Mouse (Mus musculus) CH12.LX (cell line): ENCODE measurements at regions not wholly inside any gene's neighbourhood (a gene's known extent, or its start where the extent isn't known, plus 50 kb on each side); places are given as distances from the start of the nearest gene placed in this dataset.

ENCODE experiments used
- CHD1 ChIP-seq: IDR thresholded peaks from 2 replicates; pipeline ENCODE4 v1.6.1; 2012; ENCODE audit warnings: low read depth, low read length, improper control_type of control experiment, inconsistent platforms
- CTCF ChIP-seq, 2 experiments: IDR thresholded peaks in 1 of 2; conservative IDR thresholded peaks in 1 of 2; 2 replicates each; pipeline ENCODE4 v1.5.1; 2011 to 2012; ENCODE audit warnings: low read depth in 2 of 2, low read length in 2 of 2, improper control_type of control experiment in 1 of 2, inconsistent platforms in 1 of 2, mild to moderate bottlenecking in 1 of 2, moderate library complexity in 1 of 2
- ELF1 ChIP-seq: IDR thresholded peaks from 2 replicates; pipeline ENCODE4 v1.6.1; 2014; ENCODE audit warnings: low read depth, mild to moderate bottlenecking, inconsistent platforms, low read length, improper control_type of control experiment
- EP300 ChIP-seq: IDR thresholded peaks from 2 replicates; pipeline ENCODE4 v1.6.1; 2011; ENCODE audit warnings: low read length, improper control_type of control experiment
- MAX ChIP-seq: IDR thresholded peaks from 2 replicates; pipeline ENCODE4 v1.6.1; 2011; ENCODE audit warnings: low read length, improper control_type of control experiment
- UBTF ChIP-seq: IDR thresholded peaks from 2 replicates; pipeline ENCODE4 v1.6.1; 2012; ENCODE audit warnings: low read depth, mild to moderate bottlenecking, inconsistent platforms, low read length, improper control_type of control experiment, moderate library complexity

DNA sequence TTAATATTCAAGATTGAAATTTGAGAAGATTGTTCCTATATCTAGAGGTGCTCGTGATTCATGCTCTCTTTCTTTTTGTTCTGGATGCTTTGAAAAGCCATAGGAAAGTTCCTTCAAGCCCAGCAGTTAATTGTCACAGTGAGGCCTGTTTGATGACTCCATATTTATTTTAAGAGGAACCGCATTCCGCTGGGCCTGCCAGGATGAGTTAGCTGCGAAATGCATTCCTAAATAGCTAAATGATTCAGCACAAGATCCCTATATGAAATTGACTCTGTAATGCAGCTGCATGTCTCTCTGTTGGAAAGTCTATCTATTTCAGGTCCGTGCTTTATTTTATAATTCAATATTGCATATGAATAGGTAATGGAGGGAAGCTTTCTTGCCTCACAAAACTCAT is 511.9 kb upstream of the Adgra3 start:
- TF ChIP-seq CHD1 (no peak), EP300 (no peak), MAX (no peak), CTCF (conservative IDR thresholded peaks at IDR 0.05 in 1 of 2, IDR thresholded peaks at IDR 0.05 in 1 of 2; ENCODE audit: low read depth in 2 of 2, low read length in 2 of 2) (no peak), ELF1 (no peak), UBTF (no peak)
